Mouse (Mus musculus) kidney, postnatal 4 days (tissue): ENCODE data around the gene Tmx4.

Source experiments
- DNase-seq, 2 experiments: peaks; one replicate each; pipeline ENCODE4 v3.0.0; 2021; ENCODE audit warnings: mixed read lengths in 2 of 2

Gene Tmx4

DNA sequence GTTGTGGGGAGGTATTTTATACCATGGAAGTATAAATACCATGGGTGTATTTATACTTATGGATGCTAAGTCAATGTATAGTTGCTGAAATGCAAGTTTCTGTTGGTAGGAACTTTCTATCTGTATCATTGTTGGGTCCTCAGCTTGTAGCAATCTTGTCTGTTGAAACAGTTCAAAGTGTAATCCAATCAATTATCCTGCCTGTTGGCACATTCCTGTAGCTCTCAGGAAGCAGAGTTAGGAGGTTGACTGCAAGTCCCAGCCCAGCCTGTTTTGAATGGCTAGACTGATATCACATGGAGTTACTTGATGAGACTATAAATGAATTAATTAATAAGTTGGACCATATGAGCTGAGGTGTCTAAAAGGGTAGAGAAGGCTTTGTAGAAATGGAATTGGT is 91.6 kb downstream of the Tmx4 start:
- DNase-seq = no peak

DNA sequence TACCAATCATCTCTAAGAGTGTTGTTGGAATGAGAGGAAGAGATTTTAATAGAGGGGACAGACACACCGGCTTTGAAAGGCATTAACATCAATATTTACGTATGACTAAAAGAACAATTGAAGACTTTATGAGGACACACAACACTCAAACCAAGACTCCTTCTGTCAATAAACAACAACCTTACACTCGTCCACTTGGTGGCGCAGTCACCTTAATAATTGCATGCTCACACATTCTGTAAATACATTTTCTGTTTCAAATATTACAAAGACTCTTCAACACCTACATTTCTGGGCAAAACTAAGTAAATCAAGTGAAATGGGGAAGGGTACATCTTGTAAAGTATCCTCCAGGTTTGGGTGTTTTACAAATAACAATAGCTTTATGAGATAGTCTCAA is 94.2 kb downstream of the Tmx4 start:
- peak; percentile 77 to 80 for DNase-seq

DNA sequence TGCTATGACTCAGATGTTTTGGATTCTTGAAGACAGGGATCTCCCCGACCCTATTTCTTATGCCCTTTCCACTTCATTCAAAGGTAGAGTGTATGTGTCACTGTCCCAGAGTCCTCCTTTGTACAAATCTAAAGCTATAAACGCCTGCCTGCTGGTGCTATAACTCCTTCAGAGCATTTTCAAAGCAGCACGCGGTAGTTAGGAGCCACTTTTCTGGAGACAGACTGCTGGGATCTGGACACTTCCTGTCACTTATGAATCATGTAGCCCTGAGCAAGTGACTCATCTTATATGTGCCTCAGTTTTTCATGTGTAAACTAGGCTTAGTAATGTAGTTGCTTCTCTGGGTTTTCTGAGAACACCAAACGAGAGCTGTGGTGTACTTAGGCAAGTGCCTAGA is 98.8 kb downstream of the Tmx4 start:
- no peak for DNase-seq

DNA sequence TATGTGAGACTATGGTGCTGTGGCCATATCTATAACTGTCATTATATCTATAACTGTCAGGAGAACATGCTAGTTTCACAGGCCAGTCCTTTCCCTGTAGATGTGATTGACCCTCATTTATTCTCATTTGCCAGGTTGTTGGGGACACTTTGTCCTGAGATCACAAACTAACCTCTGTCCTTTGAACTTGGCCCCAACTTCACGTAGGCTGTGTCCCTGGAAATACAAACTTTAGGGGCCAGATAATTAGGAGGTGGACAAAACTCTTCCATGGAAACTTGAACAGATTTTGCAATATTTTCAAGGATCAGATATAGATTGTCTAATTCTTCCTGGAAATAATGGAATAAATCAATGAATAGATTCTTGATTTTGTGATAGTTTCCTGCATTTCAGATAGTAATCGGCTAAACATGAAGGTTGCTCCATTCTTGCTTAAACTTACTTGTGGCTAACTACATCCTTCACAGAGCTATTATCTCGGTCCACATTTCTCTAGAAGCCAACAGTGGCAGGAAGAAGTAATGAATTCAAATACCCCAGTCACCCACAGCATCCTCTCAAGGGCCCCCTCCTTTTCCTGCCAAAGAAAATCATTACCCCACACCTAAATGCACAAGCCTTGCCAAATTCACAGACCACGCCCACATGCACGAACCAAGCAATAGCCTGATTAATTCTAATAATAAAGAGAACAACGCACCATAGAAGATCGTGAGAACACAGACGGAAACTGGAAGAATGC is 99.5 kb downstream of the Tmx4 start:
- no peak for DNase-seq
